Mouse (Mus musculus) embryonic fibroblast, embryonic 13.5 days (primary cell): Measurements from ENCODE around the gene Wdr93.

Experiments used
- CTCF ChIP-seq: IDR thresholded peaks from 2 replicates; pipeline ENCODE4 v1.5.1; 2011; ENCODE audit warnings: mild to moderate bottlenecking, control low read depth, low read length, moderate library complexity, borderline replicate concordance; ENCODE audit not compliant: insufficient read depth
- POLR2A ChIP-seq: IDR thresholded peaks from 2 replicates; pipeline ENCODE4 v1.6.1; 2011; ENCODE audit warnings: low read depth, mild to moderate bottlenecking, control low read depth, low read length, moderate library complexity

GRCm38 (mm10) chr7:79702755-79703154 is 40.2 kb upstream of the Wdr93 start:
- no peak for TF ChIP-seq POLR2A
- TF ChIP-seq CTCF, result no peak
